ENCODE assay signal across 9 mouse cellular contexts in genomic region chr1:73169929-73170667, GRCm38 (mm10).
DNase-seq lines count a peak whose midpoint lies in the region; ATAC-seq and TF ChIP-seq lines count a peak whose summit lies in the region.
"Had no signal": no experiment of that assay in that cellular context is flagged by ENCODE, and none has a peak within 500 bp of the region (broad histone marks: within the 10 kb centered on the region; RNA-seq: fewer than 3 reads in every experiment).

No protein-coding gene starts in this region.

- WGBS in embryonic facial prominence, embryonic 13.5 days: 50% methylated on average over 6 of the region's 6 CpGs
- 9% methylated on average over 6 of the region's 6 CpGs for WGBS in midbrain, embryonic 12.5 days

- no peak overlapping the region for H3K9ac ChIP-seq in embryonic facial prominence, embryonic 13.5 days
- H3K9ac ChIP-seq in midbrain, embryonic 12.5 days (replicated peaks): peak overlapping the region; percentile 11; the same call in 1 of the 2 replicates

- H3K27me3 ChIP-seq in embryonic facial prominence, embryonic 13.5 days: no peaks in the 10 kb centered on the region
- peaks cover 56% of the 10 kb centered on the region for H3K27me3 ChIP-seq in midbrain, embryonic 12.5 days

- intact Hi-C loops in left cerebral cortex, adult 2 months (cut with DNase I): no loop called here

- H3K4me1 ChIP-seq in embryonic facial prominence, embryonic 13.5 days: peaks cover 16% of the 10 kb centered on the region
- H3K4me1 ChIP-seq in midbrain, embryonic 12.5 days: peaks cover 22% of the 10 kb centered on the region

- TF ChIP-seq CTCF in left cerebral cortex, adult 2 months (IDR thresholded peaks at IDR 0.05): no peak

- no peak overlapping the region for H3K4me2 ChIP-seq in embryonic facial prominence, embryonic 13.5 days
- peak overlapping the region; percentile 13; the same call in 1 of the 2 replicates for H3K4me2 ChIP-seq in midbrain, embryonic 12.5 days (replicated peaks)

- H3K9me3 ChIP-seq in embryonic facial prominence, embryonic 13.5 days: peaks cover 4% of the 10 kb centered on the region; the same call in 1 of the 2 replicates
- peaks cover 9% of the 10 kb centered on the region; the same call in 1 of the 2 replicates for H3K9me3 ChIP-seq in midbrain, embryonic 12.5 days

- peak; percentile 26; the same call in 1 of the 2 replicates for ATAC-seq in embryonic facial prominence, embryonic 13.5 days (ENCODE audit: insufficient number of reproducible peaks, insufficient read depth, low FRiP score, low TSS enrichment, low read depth)
- ATAC-seq in midbrain, embryonic 12.5 days (ENCODE audit: low FRiP score, low read depth): peak; percentile 72; the same call in 1 of the 2 replicates
- no peak for ATAC-seq in CD4-positive, CD25-positive, alpha-beta regulatory T cell, adult 4 months

- no peak overlapping the region for H3K4me3 ChIP-seq in embryonic facial prominence, embryonic 13.5 days
- no peak overlapping the region for H3K4me3 ChIP-seq in midbrain, embryonic 12.5 days
- H3K4me3 ChIP-seq in left cerebral cortex, adult 2 months: no peak overlapping the region

- peak; percentile 64 for DNase-seq in embryo, embryonic 10.5 days (ENCODE audit: low spot score)
- peak; percentile 54 for DNase-seq in kidney, adult 9 months
- no peak for DNase-seq in urinary bladder, adult 2 months (ENCODE audit: low spot score)
- DNase-seq in adrenal gland, postnatal 14 days: no peak
- no peak for DNase-seq in left cerebral cortex, adult 2 months (ENCODE audit: extremely low spot score in 1 of 2, low spot score in 2 of 2)
- DNase-seq: thymus, postnatal 36 days had no signal

- no peak overlapping the region for H3K27ac ChIP-seq in embryonic facial prominence, embryonic 13.5 days
- peak overlapping the region; percentile 58 for H3K27ac ChIP-seq in midbrain, embryonic 12.5 days (replicated peaks)
- no peak overlapping the region for H3K27ac ChIP-seq in left cerebral cortex, adult 2 months

- no peaks in the 10 kb centered on the region for H3K36me3 ChIP-seq in embryonic facial prominence, embryonic 13.5 days
- no peaks in the 10 kb centered on the region for H3K36me3 ChIP-seq in midbrain, embryonic 12.5 days

Comparison
In these comparisons a context has a peak if more than half of its experiments do, and no peak if none do; other contexts are left out.
1. DNase-seq: peak in embryo, embryonic 10.5 days (single experiment) and kidney, adult 9 months (single experiment); none in urinary bladder, adult 2 months (single experiment), adrenal gland, postnatal 14 days (single experiment) and left cerebral cortex, adult 2 months (0 of 2).